Mouse (Mus musculus): ENCODE data around the gene Arhgef3. TPM values are rescaled to one million over a fixed set of nuclear protein-coding genes. Genes with fewer than 3 reads are reported as not detected.
"Not testable (repeated sequence)": the region's sequence is repeated elsewhere in the genome, so short reads cannot be mapped to it uniquely, and the experiment has no call there.

Arhgef3 gene
- polyA plus RNA-seq, 1 experiment from 2014 or later: 19.6 TPM

DNA sequence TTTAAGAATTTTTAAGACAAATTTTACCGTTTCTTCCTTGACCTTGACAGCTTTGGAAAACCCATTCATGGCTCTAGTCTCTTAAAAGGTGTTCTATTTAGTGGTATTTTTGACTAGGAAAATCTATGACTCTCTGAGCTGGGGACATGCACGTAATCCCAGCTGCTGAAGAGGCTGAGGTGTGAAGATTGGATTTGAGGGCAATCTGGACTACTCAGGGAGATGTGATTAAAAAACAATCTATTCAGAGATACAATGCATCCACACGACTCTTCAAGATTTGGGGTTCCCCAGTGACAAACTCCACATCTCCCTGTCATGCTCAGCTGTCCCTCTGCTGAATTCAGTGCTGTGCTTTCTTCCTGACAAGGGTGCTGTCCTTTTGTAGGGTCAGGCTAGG is 84.4 kb downstream of the Arhgef3 start:
- no peak overlapping the region for H3K4me3 ChIP-seq (ENCODE audit: low read length)
- no peaks in the 10 kb centered on the region for H3K9me3 ChIP-seq (ENCODE audit: low read length)
- 82% methylated on average over 3 of the region's 3 CpGs for WGBS

DNA sequence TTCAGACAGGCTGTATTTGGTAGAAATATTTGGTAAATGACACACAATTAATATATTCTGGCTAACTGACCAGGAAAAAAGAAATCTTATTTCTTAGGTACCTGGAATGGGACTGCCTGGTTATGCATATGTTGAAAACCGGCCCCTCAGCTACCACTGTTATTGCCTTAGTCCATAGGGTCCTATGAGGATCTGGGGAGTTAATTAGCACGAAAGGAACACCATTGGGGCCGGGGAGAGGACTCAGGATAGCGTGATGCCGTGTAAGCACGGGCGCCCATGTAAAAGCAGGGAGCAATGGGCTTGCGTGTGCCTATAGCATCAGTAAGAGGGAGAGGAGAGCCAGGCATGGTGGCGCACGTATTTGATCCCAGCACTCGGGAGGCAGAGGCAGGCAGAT is 85.2 kb downstream of the Arhgef3 start:
- no peak overlapping the region for H3K27ac ChIP-seq (ENCODE audit: low read length)
- H3K4me1 ChIP-seq (ENCODE audit: insufficient read depth, low read length): no peaks in the 10 kb centered on the region
- no peaks in the 10 kb centered on the region for H3K9me3 ChIP-seq (ENCODE audit: low read length)
- WGBS: 96% methylated on average over 11 of the region's 11 CpGs
- no peak for ATAC-seq (ENCODE audit: low FRiP score, low TSS enrichment)
- no peaks in the 10 kb centered on the region for H3K36me3 ChIP-seq (ENCODE audit: insufficient read depth, low read length)
- no peak overlapping the region for H3K9ac ChIP-seq (replicated peaks; ENCODE audit: low read length)
- H3K4me3 ChIP-seq (ENCODE audit: low read length): no peak overlapping the region
- no peaks in the 10 kb centered on the region for H3K27me3 ChIP-seq (ENCODE audit: insufficient read depth, low read length)
- no peak overlapping the region for H3K4me2 ChIP-seq (replicated peaks; ENCODE audit: low read depth, low read length)

More for the DNA sequence above, 84.4 kb downstream of the Arhgef3 start:
- no peaks in the 10 kb centered on the region for H3K4me1 ChIP-seq (ENCODE audit: insufficient read depth, low read length)
- no peak overlapping the region for H3K27ac ChIP-seq (ENCODE audit: low read length)
- no peaks in the 10 kb centered on the region for H3K36me3 ChIP-seq (ENCODE audit: insufficient read depth, low read length)
- no peak for ATAC-seq (ENCODE audit: low FRiP score, low TSS enrichment)
- no peaks in the 10 kb centered on the region for H3K27me3 ChIP-seq (ENCODE audit: insufficient read depth, low read length)
- H3K4me2 ChIP-seq (replicated peaks; ENCODE audit: low read depth, low read length): no peak overlapping the region
- H3K9ac ChIP-seq (replicated peaks; ENCODE audit: low read length): no peak overlapping the region

DNA sequence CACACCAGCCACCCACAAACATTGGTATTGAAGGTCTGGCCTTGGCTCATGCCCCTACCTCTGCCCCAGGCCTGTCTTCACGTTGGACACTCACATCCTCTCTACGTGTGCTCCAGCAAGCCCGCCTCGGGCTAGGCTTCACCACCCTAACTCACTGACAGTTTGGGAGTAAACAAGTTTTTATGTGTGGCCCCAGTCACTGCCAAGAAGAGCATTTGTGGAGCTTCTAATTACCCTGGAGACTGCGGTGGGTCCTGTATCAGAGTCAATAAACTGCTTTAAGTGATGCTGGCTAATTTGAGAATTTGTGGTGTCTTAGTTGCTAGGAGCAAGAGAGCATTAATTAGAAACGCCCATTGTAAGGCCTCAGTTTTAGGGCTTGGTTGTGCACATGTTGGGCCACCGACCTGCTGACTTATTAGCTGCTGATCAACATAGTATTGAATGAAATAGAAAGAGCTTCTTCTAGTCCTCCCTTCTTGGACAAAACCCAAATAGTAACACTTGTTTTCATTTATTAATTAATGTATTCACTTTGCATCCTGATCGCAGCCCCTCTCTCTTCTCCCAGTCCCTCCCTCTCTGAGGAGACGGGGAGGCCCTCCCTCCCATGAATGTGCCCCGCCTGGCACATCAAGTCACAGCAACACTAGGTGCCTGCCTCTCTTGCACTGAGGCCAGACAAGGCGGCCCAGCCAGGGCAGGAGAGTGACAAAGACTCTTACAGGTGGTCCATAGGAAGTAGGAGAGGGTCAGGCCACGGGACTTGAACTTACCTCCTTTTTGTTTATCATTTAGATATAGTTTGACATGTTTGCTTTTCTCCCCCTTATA is 86.3 kb downstream of the Arhgef3 start:
- Histone ChIP-seq H3K27ac (ENCODE audit: low read length) (no peak overlapping the region), H3K36me3 (ENCODE audit: insufficient read depth, low read length) (no peaks in the 10 kb centered on the region), H3K9ac (replicated peaks; ENCODE audit: low read length) (no peak overlapping the region), H3K27me3 (ENCODE audit: insufficient read depth, low read length) (no peaks in the 10 kb centered on the region), H3K9me3 (ENCODE audit: low read length) (no peaks in the 10 kb centered on the region), H3K4me2 (replicated peaks; ENCODE audit: low read depth, low read length) (no peak overlapping the region), H3K4me3 (ENCODE audit: low read length) (no peak overlapping the region), H3K4me1 (ENCODE audit: insufficient read depth, low read length) (no peaks in the 10 kb centered on the region)
- 67% methylated on average over 12 of the region's 12 CpGs for WGBS
- no peak for ATAC-seq (ENCODE audit: low FRiP score, low TSS enrichment)

GRCm38 (mm10) chr14:27201824-27202223 is 87.1 kb downstream of the Arhgef3 start:
- H3K4me2 ChIP-seq (replicated peaks; ENCODE audit: low read depth, low read length): no peak overlapping the region
- H3K36me3 ChIP-seq (ENCODE audit: insufficient read depth, low read length): no peaks in the 10 kb centered on the region
- ATAC-seq (ENCODE audit: low FRiP score, low TSS enrichment): no peak
- H3K27ac ChIP-seq (ENCODE audit: low read length): no peak overlapping the region
- H3K9me3 ChIP-seq (ENCODE audit: low read length): no peaks in the 10 kb centered on the region
- 49% methylated on average over 5 of the region's 5 CpGs for WGBS
- H3K4me1 ChIP-seq (ENCODE audit: insufficient read depth, low read length): no peaks in the 10 kb centered on the region
- H3K9ac ChIP-seq (replicated peaks; ENCODE audit: low read length): no peak overlapping the region
- H3K27me3 ChIP-seq (ENCODE audit: insufficient read depth, low read length): no peaks in the 10 kb centered on the region
- H3K4me3 ChIP-seq (ENCODE audit: low read length): no peak overlapping the region

DNA sequence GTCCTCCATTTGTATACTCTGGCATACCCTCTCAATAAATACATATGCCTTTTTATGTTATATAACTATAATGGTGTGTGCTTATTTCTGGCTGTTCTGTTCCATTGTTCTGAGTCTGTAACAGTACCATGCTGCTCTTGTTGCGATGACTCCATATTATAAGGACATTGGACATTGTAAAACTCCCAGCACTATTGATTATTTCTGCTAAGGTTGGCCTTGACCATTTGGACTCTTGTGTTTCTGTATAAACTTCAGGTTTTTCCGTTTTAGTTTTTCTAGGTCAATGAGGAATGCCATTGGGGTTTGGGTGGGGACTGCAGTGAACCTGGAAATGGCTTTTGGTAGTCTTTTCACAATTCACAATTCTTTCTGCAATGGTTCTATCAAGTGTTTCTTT is 90.0 kb downstream of the Arhgef3 start:
- H3K27me3 ChIP-seq (ENCODE audit: insufficient read depth, low read length): no peaks in the 10 kb centered on the region
- no peak overlapping the region for H3K4me3 ChIP-seq (ENCODE audit: low read length)
- H3K9ac ChIP-seq (replicated peaks; ENCODE audit: low read length): no peak overlapping the region
- H3K4me1 ChIP-seq (ENCODE audit: insufficient read depth, low read length): no peaks in the 10 kb centered on the region
- H3K9me3 ChIP-seq (ENCODE audit: low read length): no peaks in the 10 kb centered on the region
- 91% methylated on average over 2 of the region's 2 CpGs for WGBS
- no peak for ATAC-seq (ENCODE audit: low FRiP score, low TSS enrichment)
- no peaks in the 10 kb centered on the region for H3K36me3 ChIP-seq (ENCODE audit: insufficient read depth, low read length)
- no peak overlapping the region for H3K4me2 ChIP-seq (replicated peaks; ENCODE audit: low read depth, low read length)
- no peak overlapping the region for H3K27ac ChIP-seq (ENCODE audit: low read length)

DNA sequence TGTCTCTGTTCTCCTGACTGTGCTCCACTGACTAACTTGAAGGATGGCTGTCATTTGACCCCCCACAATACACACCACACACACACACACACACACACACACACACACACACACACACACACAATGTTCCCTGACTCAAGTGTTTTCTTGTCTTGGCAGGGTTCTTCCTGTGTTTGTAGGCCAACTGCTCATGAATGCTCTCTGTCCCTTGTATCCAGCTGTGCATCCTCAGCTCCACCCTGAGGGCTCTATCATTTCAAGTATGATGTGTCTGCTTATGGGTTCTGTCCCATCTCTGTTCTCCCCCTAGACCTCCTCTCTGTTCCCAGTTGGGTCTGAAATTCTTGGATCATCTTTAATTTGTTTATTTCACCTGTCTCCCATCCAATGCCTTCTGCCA is 91.7 kb downstream of the Arhgef3 start:
- no peak for ATAC-seq (ENCODE audit: low FRiP score, low TSS enrichment)
- Histone ChIP-seq H3K4me3 (ENCODE audit: low read length) (no peak overlapping the region), H3K36me3 (ENCODE audit: insufficient read depth, low read length) (no peaks in the 10 kb centered on the region), H3K27me3 (ENCODE audit: insufficient read depth, low read length) (no peaks in the 10 kb centered on the region), H3K27ac (ENCODE audit: low read length) (no peak overlapping the region), H3K9me3 (ENCODE audit: low read length) (no peaks in the 10 kb centered on the region), H3K9ac (replicated peaks; ENCODE audit: low read length) (no peak overlapping the region), H3K4me2 (replicated peaks; ENCODE audit: low read depth, low read length) (no peak overlapping the region), H3K4me1 (ENCODE audit: insufficient read depth, low read length) (no peaks in the 10 kb centered on the region)

DNA sequence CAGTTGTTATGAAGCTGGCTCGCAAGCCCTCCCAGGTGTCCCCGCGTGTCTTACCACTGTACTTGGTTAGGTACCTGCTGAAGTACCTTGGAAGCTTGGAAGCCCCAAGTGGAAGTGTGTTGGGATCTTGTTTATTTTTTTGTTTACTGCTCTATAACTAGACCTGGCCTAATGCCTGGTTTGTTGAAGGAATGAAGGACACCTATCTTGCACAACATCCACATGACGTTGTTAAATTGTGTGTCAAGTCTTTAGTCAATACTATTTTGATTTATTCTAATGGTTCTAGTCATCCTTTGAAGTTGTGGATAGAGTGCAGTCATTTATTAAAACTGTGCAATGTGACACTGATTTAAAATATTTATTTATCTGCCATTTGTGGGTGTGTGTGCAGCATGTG is 94.8 kb downstream of the Arhgef3 start:
- H3K9ac ChIP-seq (replicated peaks; ENCODE audit: low read length): no peak overlapping the region

GRCm38 (mm10) chr14:27210801-27211200 is 96.1 kb downstream of the Arhgef3 start:
- H3K9ac ChIP-seq (replicated peaks; ENCODE audit: low read length); H3K4me2 ChIP-seq (replicated peaks; ENCODE audit: low read depth, low read length); H3K4me1 ChIP-seq (ENCODE audit: insufficient read depth, low read length); H3K27me3 ChIP-seq (ENCODE audit: insufficient read depth, low read length); H3K27ac ChIP-seq (ENCODE audit: low read length); H3K9me3 ChIP-seq (ENCODE audit: low read length); H3K4me3 ChIP-seq (ENCODE audit: low read length); H3K36me3 ChIP-seq (ENCODE audit: insufficient read depth, low read length); ATAC-seq (ENCODE audit: low FRiP score, low TSS enrichment): not testable (repeated sequence)
- 81% methylated on average over 9 of the region's 9 CpGs for WGBS

More for the DNA sequence above, 94.8 kb downstream of the Arhgef3 start:
- no peaks in the 10 kb centered on the region for H3K4me1 ChIP-seq (ENCODE audit: insufficient read depth, low read length)
- no peak for ATAC-seq (ENCODE audit: low FRiP score, low TSS enrichment)
- H3K9me3 ChIP-seq (ENCODE audit: low read length): no peaks in the 10 kb centered on the region
- H3K36me3 ChIP-seq (ENCODE audit: insufficient read depth, low read length): no peaks in the 10 kb centered on the region
- H3K27me3 ChIP-seq (ENCODE audit: insufficient read depth, low read length): no peaks in the 10 kb centered on the region
- H3K4me2 ChIP-seq (replicated peaks; ENCODE audit: low read depth, low read length): no peak overlapping the region
- WGBS: 93% methylated on average over 4 of the region's 4 CpGs
- H3K4me3 ChIP-seq (ENCODE audit: low read length): no peak overlapping the region
- H3K27ac ChIP-seq (ENCODE audit: low read length): no peak overlapping the region

- Histone ChIP-seq H3K27me3 (ENCODE audit: insufficient read depth, low read length) (no peaks in the 10 kb centered on the region), H3K9ac (replicated peaks; ENCODE audit: low read length) (no peak overlapping the region), H3K27ac (ENCODE audit: low read length) (no peak overlapping the region), H3K4me3 (ENCODE audit: low read length) (no peak overlapping the region), H3K4me1 (ENCODE audit: insufficient read depth, low read length) (no peaks in the 10 kb centered on the region), H3K4me2 (replicated peaks; ENCODE audit: low read depth, low read length) (no peak overlapping the region), H3K36me3 (ENCODE audit: insufficient read depth, low read length) (no peaks in the 10 kb centered on the region), H3K9me3 (ENCODE audit: low read length) (no peaks in the 10 kb centered on the region)
- 91% methylated on average over 2 of the region's 2 CpGs for WGBS
- no peak for ATAC-seq (ENCODE audit: low FRiP score, low TSS enrichment)
Measured at GRCm38 (mm10) chr14:27211743-27212445, 97.2 kb downstream of the Arhgef3 start.

DNA sequence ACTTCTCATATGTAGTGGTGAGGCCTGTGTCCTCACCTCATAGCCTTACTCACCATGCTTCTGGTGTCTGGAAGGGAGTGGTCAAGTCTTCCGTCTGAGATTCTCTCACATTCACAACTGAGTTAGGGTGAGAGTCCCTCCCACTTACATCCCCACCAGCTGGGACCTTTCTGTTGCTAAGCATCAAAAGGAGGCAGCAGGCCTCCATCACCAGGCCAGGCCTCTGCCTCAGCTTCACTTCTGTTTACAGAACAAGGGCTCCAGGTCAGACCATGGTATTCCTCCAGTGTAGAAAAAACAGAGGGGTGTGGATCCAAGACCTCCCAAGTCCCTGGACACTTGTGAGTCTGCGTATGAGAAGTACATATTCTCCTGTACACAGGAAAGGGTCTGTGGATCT is 99.5 kb downstream of the Arhgef3 start:
- Histone ChIP-seq H3K9me3 (ENCODE audit: low read length) (no peaks in the 10 kb centered on the region), H3K27me3 (ENCODE audit: insufficient read depth, low read length) (no peaks in the 10 kb centered on the region), H3K27ac (ENCODE audit: low read length) (no peak overlapping the region), H3K9ac (replicated peaks; ENCODE audit: low read length) (no peak overlapping the region), H3K4me1 (ENCODE audit: insufficient read depth, low read length) (no peaks in the 10 kb centered on the region), H3K4me2 (replicated peaks; ENCODE audit: low read depth, low read length) (no peak overlapping the region), H3K36me3 (ENCODE audit: insufficient read depth, low read length) (no peaks in the 10 kb centered on the region), H3K4me3 (ENCODE audit: low read length) (no peak overlapping the region)
- WGBS: 55% methylated on average over 2 of the region's 2 CpGs
- ATAC-seq (ENCODE audit: low FRiP score, low TSS enrichment): no peak
